Mouse (Mus musculus) midbrain, embryonic 15.5 days (tissue): ENCODE results near the gene Srp14. TPM values are rescaled to one million over a fixed set of nuclear protein-coding genes. Genes with fewer than 3 reads are reported as not detected.

ENCODE experiments used
- ATAC-seq: fragments of 200-750 bp; cut with Nextera tagmentation; replicated peaks from 2 replicates; pipeline ENCODE4 v1.8.0; 2017; ENCODE audit warnings: moderate TSS enrichment
- H3K27ac ChIP-seq: fragments of 300-500 bp; sonication (generic); 2 replicates; pipeline ENCODE4 v1.5.1; 2015; ENCODE audit warnings: mild to moderate bottlenecking, inconsistent platforms
- H3K27me3 ChIP-seq: fragments of 300-500 bp; sonication (generic); replicated peaks from 2 replicates; pipeline ENCODE4 v1.6.1; 2015; ENCODE audit warnings: inconsistent platforms
- H3K36me3 ChIP-seq: fragments of 300-500 bp; sonication (generic); replicated peaks from 2 replicates; pipeline ENCODE4 v1.6.1; 2015; ENCODE audit warnings: inconsistent platforms
- H3K4me1 ChIP-seq: fragments of 300-500 bp; sonication (generic); 2 replicates; pipeline ENCODE4 v1.6.1; 2015; ENCODE audit warnings: inconsistent platforms
- H3K4me2 ChIP-seq: fragments of 300-500 bp; sonication (generic); 2 replicates; pipeline ENCODE4 v1.6.1; 2015; ENCODE audit warnings: inconsistent platforms, mild to moderate bottlenecking, moderate library complexity
- H3K4me3 ChIP-seq: fragments of 300-500 bp; sonication (generic); 2 replicates; pipeline ENCODE4 v1.5.1; 2015; ENCODE audit warnings: mild to moderate bottlenecking, inconsistent platforms
- H3K9ac ChIP-seq: fragments of 300-500 bp; sonication (generic); 2 replicates; pipeline ENCODE4 v1.6.1; 2015; ENCODE audit warnings: mild to moderate bottlenecking, inconsistent platforms
- H3K9me3 ChIP-seq: fragments of 300-500 bp; sonication (generic); 2 replicates; pipeline ENCODE4 v1.6.1; 2016; ENCODE audit warnings: inconsistent platforms
- WGBS: fragments of 180-500 bp; shearing (Covaris S2); methylation state at CpG from one replicate; pipeline ENCODE4 v1.1.7; 2015; ENCODE audit warnings: mixed read lengths; 5-methylcytosine and 5-hydroxymethylcytosine counted together
- polyA plus RNA-seq: library from polyadenylated mRNA; unstranded; fragments of >200 nt; fragmentation: Nextera tagmentation; extraction: Ambion mirVana; gene quantifications from 2 replicates; pipeline ENCODE4 v1.2.1, GENCODE M21; 2015

Gene Srp14
- polyA plus RNA-seq, 1 experiment from 2014 or later: 303 TPM

DNA sequence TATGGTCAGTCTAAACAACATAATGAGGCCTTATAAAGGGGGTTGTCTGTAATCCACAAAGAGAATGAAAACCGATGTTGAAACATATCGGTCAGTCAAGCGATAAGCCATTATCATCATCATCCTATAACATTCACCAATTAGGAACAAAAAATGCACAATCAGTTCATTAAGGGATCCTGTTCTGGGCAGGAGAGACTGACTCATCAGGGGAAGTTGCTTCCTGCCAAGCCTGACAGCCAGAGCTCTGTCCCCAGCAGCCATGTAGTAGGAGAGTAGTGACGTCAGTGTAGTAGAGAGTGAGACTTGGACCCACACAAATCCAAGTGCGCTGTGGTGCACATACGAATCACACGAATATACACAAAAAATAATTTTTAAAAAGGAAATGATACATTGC, 27.6 kb upstream of the Srp14 start:
- Histone ChIP-seq H3K9me3 (no peaks in the 10 kb centered on the region), H3K4me2 (no peak overlapping the region), H3K27ac (no peak overlapping the region), H3K4me3 (no peak overlapping the region), H3K27me3 (no peaks in the 10 kb centered on the region), H3K36me3 (no peaks in the 10 kb centered on the region), H3K4me1 (peaks cover 10% of the 10 kb centered on the region), H3K9ac (no peak overlapping the region)
- ATAC-seq: no peak
- WGBS: 92% methylated on average over 7 of the region's 7 CpGs

DNA sequence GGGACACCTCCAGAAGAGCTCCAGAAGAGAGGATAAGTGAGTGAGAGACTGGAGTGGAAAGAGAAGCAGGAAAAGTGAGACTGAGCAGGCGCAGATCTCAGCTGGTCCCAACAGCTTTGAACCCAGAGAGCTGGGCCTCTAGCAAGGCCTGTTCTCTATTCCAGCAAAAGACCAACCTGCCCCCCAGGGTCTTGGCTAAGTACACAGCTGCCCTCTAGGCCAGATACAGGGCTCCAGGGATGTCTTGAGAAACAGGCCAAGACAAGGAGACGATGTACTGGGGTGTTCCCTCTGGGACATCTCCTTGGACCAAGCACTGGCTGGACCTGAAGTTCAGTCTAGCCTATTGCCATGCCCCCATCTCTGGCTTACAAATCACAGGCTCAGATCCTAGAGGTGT, 20.7 kb upstream of the Srp14 start:
- Histone ChIP-seq H3K27me3 (no peaks in the 10 kb centered on the region), H3K4me1 (no peaks in the 10 kb centered on the region; the same call in 1 of the 2 replicates), H3K9ac (no peak overlapping the region), H3K4me2 (no peak overlapping the region), H3K27ac (no peak overlapping the region), H3K36me3 (no peaks in the 10 kb centered on the region), H3K9me3 (no peaks in the 10 kb centered on the region), H3K4me3 (no peak overlapping the region)
- no peak for ATAC-seq
- 90% methylated on average over 2 of the region's 2 CpGs for WGBS

GRCm38 (mm10) chr2:118499135-118499961, 19.8 kb upstream of the Srp14 start:
- 40% methylated on average over 20 of the region's 20 CpGs for WGBS
- Histone ChIP-seq H3K27me3 (no peaks in the 10 kb centered on the region), H3K9me3 (no peaks in the 10 kb centered on the region), H3K4me3 (no peak overlapping the region), H3K27ac (no peak overlapping the region), H3K36me3 (no peaks in the 10 kb centered on the region), H3K4me2 (no peak overlapping the region), H3K4me1 (no peaks in the 10 kb centered on the region; the same call in 1 of the 2 replicates), H3K9ac (no peak overlapping the region)
- ATAC-seq: no peak

GRCm38 (mm10) chr2:118498476-118498875, 19.0 kb upstream of the Srp14 start:
- no peak overlapping the region for H3K27ac ChIP-seq
- ATAC-seq: no peak
- no peak overlapping the region for H3K4me2 ChIP-seq
- no peaks in the 10 kb centered on the region; the same call in 1 of the 2 replicates for H3K4me1 ChIP-seq
- no peaks in the 10 kb centered on the region for H3K9me3 ChIP-seq
- no peak overlapping the region for H3K9ac ChIP-seq
- no peaks in the 10 kb centered on the region for H3K36me3 ChIP-seq
- WGBS: 75% methylated on average over 6 of the region's 6 CpGs
- no peaks in the 10 kb centered on the region for H3K27me3 ChIP-seq
- no peak overlapping the region for H3K4me3 ChIP-seq

DNA sequence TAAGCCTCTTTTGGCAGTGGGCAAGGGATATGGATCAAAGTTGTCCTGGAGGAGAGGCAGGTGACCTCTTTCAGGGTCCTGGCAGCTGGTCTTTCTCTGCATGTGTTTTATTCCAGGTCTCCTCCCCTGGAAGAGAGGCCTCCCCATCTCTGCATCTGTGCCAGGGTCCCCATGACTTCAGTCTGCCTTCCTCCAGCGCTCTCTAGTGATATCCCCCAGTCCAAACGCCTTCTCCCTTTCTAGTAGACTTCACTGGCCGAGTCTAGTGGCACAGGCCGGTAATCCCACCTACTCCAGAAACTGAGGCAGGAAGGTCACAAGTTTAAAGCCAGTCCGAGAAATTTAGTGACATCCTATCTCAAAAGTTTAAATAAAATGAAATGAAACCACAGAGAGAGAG, 18.4 kb upstream of the Srp14 start:
- H3K9ac ChIP-seq: no peak overlapping the region
- ATAC-seq: no peak
- H3K9me3 ChIP-seq: no peaks in the 10 kb centered on the region
- H3K4me1 ChIP-seq: no peaks in the 10 kb centered on the region; the same call in 1 of the 2 replicates
- no peak overlapping the region for H3K4me3 ChIP-seq
- H3K27ac ChIP-seq: no peak overlapping the region
- no peak overlapping the region for H3K4me2 ChIP-seq
- WGBS: 81% methylated on average over 5 of the region's 5 CpGs
- H3K36me3 ChIP-seq: no peaks in the 10 kb centered on the region
- H3K27me3 ChIP-seq: no peaks in the 10 kb centered on the region

GRCm38 (mm10) chr2:118495024-118495423, 15.5 kb upstream of the Srp14 start:
- Histone ChIP-seq H3K27ac (no peak overlapping the region), H3K4me2 (no peak overlapping the region), H3K4me3 (no peak overlapping the region), H3K27me3 (no peaks in the 10 kb centered on the region), H3K4me1 (no peaks in the 10 kb centered on the region; the same call in none of the 2 replicates), H3K9ac (no peak overlapping the region), H3K9me3 (no peaks in the 10 kb centered on the region), H3K36me3 (no peaks in the 10 kb centered on the region)
- WGBS: 79% methylated on average over 9 of the region's 9 CpGs
- ATAC-seq: no peak

DNA sequence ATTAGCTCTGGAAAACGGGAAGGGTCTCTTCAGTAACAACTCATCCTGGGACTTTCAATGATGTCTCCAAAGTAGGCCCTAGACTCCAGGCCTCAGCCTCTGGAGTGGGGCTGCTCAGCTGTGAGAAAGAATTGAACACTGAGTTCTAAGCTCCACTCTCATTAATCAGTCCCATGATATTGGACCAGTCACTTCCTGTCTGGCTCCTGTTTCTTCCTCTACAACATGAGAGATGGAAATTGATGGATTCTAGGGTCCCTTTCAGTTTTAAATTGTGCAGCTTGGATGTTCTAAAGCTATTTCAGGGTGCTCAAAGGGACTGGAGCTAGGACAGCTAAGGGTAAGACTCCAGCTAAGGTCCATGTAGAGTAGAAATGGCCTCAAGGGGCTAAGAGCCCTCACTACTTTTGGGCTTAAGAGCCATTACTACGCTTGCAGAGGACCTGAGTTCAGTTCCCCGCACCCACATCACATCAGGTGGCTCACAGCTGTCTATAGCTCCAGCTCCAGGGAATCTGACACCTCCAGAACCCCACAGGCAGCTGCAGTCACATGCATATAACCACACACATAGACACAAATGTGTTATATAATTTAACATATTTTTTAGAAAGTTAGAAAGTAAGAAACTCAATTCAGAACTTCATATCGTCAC, 12.4 kb upstream of the Srp14 start:
- Histone ChIP-seq H3K4me2 (no peak overlapping the region), H3K9ac (no peak overlapping the region), H3K9me3 (no peaks in the 10 kb centered on the region), H3K4me1 (no peaks in the 10 kb centered on the region; the same call in 1 of the 2 replicates), H3K27me3 (no peaks in the 10 kb centered on the region), H3K4me3 (no peak overlapping the region), H3K36me3 (no peaks in the 10 kb centered on the region), H3K27ac (no peak overlapping the region)
- ATAC-seq: no peak
- WGBS: 84% methylated on average over 4 of the region's 4 CpGs

DNA sequence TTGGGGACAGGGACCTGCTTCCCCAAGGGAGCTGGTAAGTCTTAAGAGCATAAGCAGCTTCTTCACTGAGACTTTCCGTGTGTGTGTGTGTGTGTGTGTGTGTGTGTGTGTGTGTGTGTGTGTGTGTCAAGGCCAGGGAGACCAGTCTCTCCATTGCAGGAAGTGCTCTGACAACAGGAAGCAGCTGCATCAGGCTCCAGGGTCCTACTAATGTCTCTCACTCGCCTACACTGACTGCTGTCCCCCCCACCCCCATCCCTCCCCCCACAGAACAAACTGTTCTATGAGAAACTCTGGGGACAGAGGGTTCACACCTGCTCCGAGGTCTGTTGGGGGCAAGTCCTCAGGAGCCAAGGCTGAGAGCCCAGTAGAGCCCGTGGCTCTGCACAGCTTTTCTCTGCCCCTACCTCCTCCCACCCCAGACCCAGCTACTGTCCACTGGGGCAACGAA, 11.8 kb upstream of the Srp14 start:
- Histone ChIP-seq H3K4me2 (no peak overlapping the region), H3K9ac (no peak overlapping the region), H3K4me1 (no peaks in the 10 kb centered on the region; the same call in 1 of the 2 replicates), H3K27me3 (no peaks in the 10 kb centered on the region), H3K27ac (no peak overlapping the region), H3K9me3 (no peaks in the 10 kb centered on the region), H3K36me3 (no peaks in the 10 kb centered on the region), H3K4me3 (no peak overlapping the region)
- no peak for ATAC-seq
- 51% methylated on average over 5 of the region's 5 CpGs for WGBS

- H3K9me3 ChIP-seq: no peaks in the 10 kb centered on the region
- no peak for ATAC-seq
- H3K27ac ChIP-seq: no peak overlapping the region
- no peak overlapping the region for H3K4me2 ChIP-seq
- H3K9ac ChIP-seq: no peak overlapping the region
- no peaks in the 10 kb centered on the region for H3K27me3 ChIP-seq
- H3K36me3 ChIP-seq: no peaks in the 10 kb centered on the region
- 49% methylated on average over 12 of the region's 12 CpGs for WGBS
- H3K4me1 ChIP-seq: no peaks in the 10 kb centered on the region; the same call in 1 of the 2 replicates
- H3K4me3 ChIP-seq: no peak overlapping the region
These were observed 11.0 kb upstream of the Srp14 start for GRCm38 (mm10) chr2:118490241-118491091.

DNA sequence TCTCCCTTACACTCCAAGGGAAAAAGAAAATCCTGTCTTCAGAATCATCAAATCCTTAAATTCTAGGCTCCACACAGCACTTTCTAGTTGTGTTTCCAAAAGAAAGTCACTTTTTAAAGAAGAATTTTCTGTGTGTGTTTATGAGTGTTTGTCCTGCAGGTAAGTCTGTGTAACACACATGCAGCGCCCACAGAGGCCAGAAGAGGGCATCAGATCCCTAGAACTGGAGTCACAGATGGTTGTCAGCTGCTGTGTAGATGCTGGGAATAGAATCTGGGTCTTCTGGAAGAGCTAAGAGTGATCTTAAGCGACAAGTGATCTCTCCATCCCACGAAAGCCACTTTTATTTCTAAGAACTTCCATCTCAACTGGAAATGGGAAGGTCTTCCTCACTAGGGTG, 8.3 kb upstream of the Srp14 start:
- Histone ChIP-seq H3K4me3 (no peak overlapping the region), H3K4me1 (no peaks in the 10 kb centered on the region; the same call in 1 of the 2 replicates), H3K9ac (no peak overlapping the region), H3K36me3 (no peaks in the 10 kb centered on the region), H3K27me3 (no peaks in the 10 kb centered on the region), H3K4me2 (no peak overlapping the region), H3K27ac (no peak overlapping the region), H3K9me3 (no peaks in the 10 kb centered on the region)
- ATAC-seq: no peak
- WGBS: 72% methylated on average over 3 of the region's 3 CpGs

DNA sequence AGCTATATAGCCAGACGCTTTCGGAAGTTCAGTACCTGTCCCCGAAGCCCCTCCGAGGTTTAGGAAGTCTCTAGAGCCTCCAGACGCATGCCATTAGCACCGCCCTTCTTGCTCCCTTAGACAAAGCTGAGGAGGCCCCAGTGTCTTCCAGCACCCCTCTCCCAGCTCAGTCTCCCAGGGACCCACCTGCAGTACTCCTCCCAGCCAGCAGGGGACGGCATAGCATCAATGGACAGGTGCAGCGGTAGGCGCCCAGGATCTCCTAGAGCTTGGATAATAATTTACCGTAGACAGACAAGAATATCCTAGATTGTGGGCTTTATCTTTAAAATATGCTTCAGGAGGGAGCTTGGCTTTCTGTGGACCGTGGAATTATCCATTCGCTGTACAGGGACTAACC, 7.4 kb upstream of the Srp14 start:
- Histone ChIP-seq H3K9ac (no peak overlapping the region), H3K9me3 (no peaks in the 10 kb centered on the region), H3K4me2 (no peak overlapping the region), H3K27ac (no peak overlapping the region), H3K4me1 (no peaks in the 10 kb centered on the region; the same call in 1 of the 2 replicates), H3K27me3 (no peaks in the 10 kb centered on the region), H3K4me3 (no peak overlapping the region), H3K36me3 (no peaks in the 10 kb centered on the region)
- WGBS: 9% methylated on average over 12 of the region's 12 CpGs
- 0 out of 2 replicates have a peak, but pooled peaks have one; percentile 18 for ATAC-seq

DNA sequence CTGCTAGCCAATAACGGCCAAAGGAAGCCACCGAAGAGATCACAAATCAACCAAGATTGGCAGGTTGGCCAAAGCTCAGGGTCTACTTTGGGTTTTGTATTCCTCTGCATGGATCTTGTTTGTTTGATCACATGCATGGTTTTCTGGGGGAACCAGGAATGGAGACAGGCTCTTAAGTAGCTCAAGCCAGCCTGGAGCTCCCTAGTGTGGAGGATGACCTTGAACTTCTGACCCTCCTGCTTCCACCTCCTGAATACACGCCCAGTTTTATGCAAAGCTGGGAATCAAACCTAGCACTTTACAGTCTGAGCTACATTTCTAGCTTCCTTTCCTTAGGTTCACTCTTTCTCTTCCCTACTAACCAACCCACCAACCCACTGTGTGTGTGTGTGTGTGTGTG, 5.9 kb upstream of the Srp14 start:
- Histone ChIP-seq H3K9ac (no peak overlapping the region), H3K4me2 (no peak overlapping the region), H3K4me1 (no peaks in the 10 kb centered on the region; the same call in 1 of the 2 replicates), H3K9me3 (no peaks in the 10 kb centered on the region), H3K4me3 (no peak overlapping the region), H3K27ac (no peak overlapping the region), H3K27me3 (no peaks in the 10 kb centered on the region), H3K36me3 (no peaks in the 10 kb centered on the region)
- no peak for ATAC-seq
- 90% methylated on average over 3 of the region's 3 CpGs for WGBS
